Mouse (Mus musculus) testis, adult 2 months (tissue): Measurements from ENCODE around the gene Grin1. TPM values are rescaled to one million over a fixed set of nuclear protein-coding genes. Genes with fewer than 3 reads are reported as not detected.
"Not testable (repeated sequence)": the region's sequence is repeated elsewhere in the genome, so short reads cannot be mapped to it uniquely, and the experiment has no call there.

Experiments used
- H3K27ac ChIP-seq: fragments of 200-500 bp; 2 replicates; pipeline ENCODE4 v1.5.1; 2012; ENCODE audit warnings: low read depth, low read length; ENCODE audit not compliant: control insufficient read depth, insufficient read depth
- H3K27me3 ChIP-seq: fragments of 200-500 bp; 2 replicates; pipeline ENCODE4 v1.6.1; 2012; ENCODE audit warnings: mild to moderate bottlenecking, low read length, moderate library complexity; ENCODE audit not compliant: control insufficient read depth, insufficient read depth
- H3K36me3 ChIP-seq: fragments of 200-500 bp; 2 replicates; pipeline ENCODE4 v1.6.1; 2012; ENCODE audit warnings: mild to moderate bottlenecking, low read length; ENCODE audit not compliant: control insufficient read depth, insufficient read depth
- H3K4me1 ChIP-seq: fragments of 200-500 bp; 2 replicates; pipeline ENCODE4 v1.6.1; 2012; ENCODE audit warnings: low read length; ENCODE audit not compliant: control insufficient read depth, insufficient read depth
- H3K4me3 ChIP-seq: fragments of 200-500 bp; 2 replicates; pipeline ENCODE4 v1.5.1; 2012; ENCODE audit warnings: low read depth, mild to moderate bottlenecking, low read length, moderate library complexity, mixed read lengths; ENCODE audit not compliant: control insufficient read depth
- CTCF ChIP-seq: fragments of 200-500 bp; IDR thresholded peaks from 2 replicates; pipeline ENCODE4 v1.5.1; 2012; ENCODE audit warnings: low read depth, mild to moderate bottlenecking, inconsistent platforms, low read length, moderate library complexity; ENCODE audit not compliant: control insufficient read depth, insufficient read depth, insufficient replicate concordance
- POLR2A ChIP-seq: fragments of 200-500 bp; IDR thresholded peaks from 2 replicates; pipeline ENCODE4 v1.6.1; 2012; ENCODE audit warnings: low read depth, mild to moderate bottlenecking, inconsistent platforms, low read length, moderate library complexity; ENCODE audit not compliant: control insufficient read depth
- polyA plus RNA-seq: library from polyadenylated mRNA; depleted of rRNA; stranded (reverse); fragments of >200 nt; gene quantifications from 2 replicates; pipeline ENCODE4 v1.2.3, GENCODE M21; 2012

The Grin1 gene
- polyA plus RNA-seq, 1 experiment = 0.75 TPM

- H3K4me1 ChIP-seq = peaks cover 24% of the 10 kb centered on the region
- H3K27ac ChIP-seq = peak overlapping the region; percentile 51
- H3K36me3 ChIP-seq = no peaks in the 10 kb centered on the region; the same call in 1 of the 2 replicates
- no peak for TF ChIP-seq POLR2A
- no peak for TF ChIP-seq CTCF
- H3K4me3 ChIP-seq = peak overlapping the region; percentile 91
- no peaks in the 10 kb centered on the region for H3K27me3 ChIP-seq
Observed at GRCm38 (mm10) chr2:25263623-25264285, 55.2 kb downstream of the Grin1 start.

DNA sequence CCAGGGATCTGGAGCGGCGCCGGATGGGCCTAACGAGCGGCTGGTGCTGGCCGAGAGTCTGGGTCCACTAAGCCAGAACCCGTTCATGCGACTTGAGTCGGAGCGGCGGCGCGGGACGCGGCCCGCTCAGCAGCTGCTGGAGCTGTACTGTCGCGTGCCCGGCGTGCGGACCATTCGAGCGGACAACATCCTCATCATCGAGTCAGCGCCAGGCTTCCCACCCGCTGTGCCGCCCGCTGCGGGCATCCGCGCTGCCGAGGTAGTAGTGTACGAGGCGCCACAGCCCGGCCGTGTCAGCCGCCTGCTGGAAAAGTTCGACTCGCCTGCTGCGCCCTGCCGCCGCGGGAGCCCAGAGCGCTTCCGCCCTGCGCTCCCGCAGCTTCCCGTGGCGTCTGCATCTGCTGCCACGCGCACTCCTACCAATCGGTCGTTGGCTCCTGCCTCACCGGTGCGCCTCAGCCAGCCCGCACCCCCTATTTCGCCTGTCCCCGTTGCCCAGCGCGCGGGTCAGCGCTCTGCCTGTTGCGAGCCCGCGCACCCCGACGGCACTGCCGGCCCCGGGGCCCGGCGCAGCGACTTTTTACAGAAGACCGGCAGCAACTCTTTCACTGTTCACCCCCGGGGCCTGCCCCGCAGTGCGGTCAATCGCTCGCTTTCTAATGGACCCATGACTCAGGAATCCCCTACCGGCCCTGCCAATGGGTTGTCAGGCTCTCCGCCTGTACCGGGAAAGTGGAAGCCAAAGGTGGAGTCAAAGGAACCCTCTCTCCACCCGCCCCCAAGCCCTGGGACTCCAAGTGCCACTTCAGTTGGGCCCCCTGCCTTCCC, 56.0 kb downstream of the Grin1 start:
- TF ChIP-seq CTCF (no peak), POLR2A (no peak; the same call in 1 of the 2 replicates)
- H3K36me3 ChIP-seq = no peaks in the 10 kb centered on the region; the same call in 1 of the 2 replicates
- no peaks in the 10 kb centered on the region for H3K27me3 ChIP-seq
- peaks cover 24% of the 10 kb centered on the region for H3K4me1 ChIP-seq
- H3K27ac ChIP-seq = peak overlapping the region; percentile 51
- H3K4me3 ChIP-seq = peak overlapping the region; percentile 91

- Histone ChIP-seq H3K27me3 (no peaks in the 10 kb centered on the region), H3K27ac (peak within 1 kb of the TSS; percentile 83), H3K4me1 (peaks cover 24% of the 10 kb centered on the region), H3K36me3 (no peaks in the 10 kb centered on the region; the same call in 1 of the 2 replicates), H3K4me3 (peak within 1 kb of the TSS; percentile 91)
- TF ChIP-seq POLR2A (peak; percentile 72; the same call in 1 of the 2 replicates), CTCF (no peak)
Observed at GRCm38 (mm10) chr2:25262291-25262767, 56.7 kb downstream of the Grin1 start, which contains the start of gene Tprn. Gene Tprn, plus strand, starts transcription at chr2:25262618.

- Histone ChIP-seq H3K27me3 (no peaks in the 10 kb centered on the region), H3K27ac (peak overlapping the region; percentile 83), H3K4me1 (peaks cover 24% of the 10 kb centered on the region), H3K4me3 (peak overlapping the region; percentile 91), H3K36me3 (no peaks in the 10 kb centered on the region; the same call in 1 of the 2 replicates)
- TF ChIP-seq CTCF (no peak), POLR2A (no peak)
Observed at GRCm38 (mm10) chr2:25261870-25262269, 57.1 kb downstream of the Grin1 start.

- TF ChIP-seq CTCF (no peak), POLR2A (no peak)
Observed at GRCm38 (mm10) chr2:25258887-25259286, 60.1 kb downstream of the Grin1 start.

DNA sequence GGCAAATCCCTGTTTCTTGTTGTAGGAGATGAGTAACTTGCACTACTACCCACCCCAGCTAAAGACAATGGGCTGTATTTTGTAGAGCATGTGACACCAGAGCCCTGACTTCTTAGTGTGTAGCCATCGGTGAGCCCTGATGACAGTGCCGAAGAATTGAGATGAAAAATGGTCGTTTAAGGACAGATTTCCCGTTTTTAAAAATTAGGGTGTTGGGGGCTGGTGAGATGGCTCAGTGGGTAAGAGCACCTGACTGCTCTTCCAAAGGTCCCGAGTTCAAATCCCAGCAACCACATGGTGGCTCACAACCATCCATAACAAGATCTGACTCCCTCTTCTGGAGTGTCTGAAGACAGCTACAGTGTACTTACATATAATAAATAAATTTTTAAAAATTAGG, 61.7 kb downstream of the Grin1 start:
- peaks cover 10% of the 10 kb centered on the region for H3K4me1 ChIP-seq
- not testable (repeated sequence) for H3K36me3 ChIP-seq, H3K4me3 ChIP-seq, H3K27ac ChIP-seq, H3K27me3 ChIP-seq

More at GRCm38 (mm10) chr2:25258887-25259286, 60.1 kb downstream of the Grin1 start:
- H3K27me3 ChIP-seq = no peaks in the 10 kb centered on the region
- H3K4me1 ChIP-seq = peaks cover 20% of the 10 kb centered on the region
- H3K27ac ChIP-seq = no peak overlapping the region
- no peaks in the 10 kb centered on the region; the same call in 1 of the 2 replicates for H3K36me3 ChIP-seq
- no peak overlapping the region for H3K4me3 ChIP-seq

GRCm38 (mm10) chr2:25256443-25257109, 62.4 kb downstream of the Grin1 start:
- not testable (repeated sequence) for H3K27me3 ChIP-seq, H3K27ac ChIP-seq, H3K4me1 ChIP-seq, H3K4me3 ChIP-seq, H3K36me3 ChIP-seq
